Mouse (Mus musculus) liver, embryonic 11.5 days (tissue): ENCODE results near the gene Hhipl2. TPM values are rescaled to one million over a fixed set of nuclear protein-coding genes. Genes with fewer than 3 reads are reported as not detected.
A peak's percentile ranks its signal among the peaks of the same experiment; 100 is the strongest.
"Not testable (repeated sequence)": the region's sequence is repeated elsewhere in the genome, so short reads cannot be mapped to it uniquely, and the experiment has no call there.

Experiments used
- ATAC-seq: fragments of 200-750 bp; cut with Nextera tagmentation; replicated peaks from 2 replicates; pipeline ENCODE4 v1.8.0; 2017; ENCODE audit warnings: moderate number of reproducible peaks, mild to moderate bottlenecking, moderate TSS enrichment, moderate library complexity; ENCODE audit not compliant: low FRiP score
- DNase-seq: peaks from one replicate; pipeline ENCODE4 v3.0.0-alpha.2; 2017; ENCODE audit warnings: low spot score
- H3K27ac ChIP-seq: fragments of 300-500 bp; sonication (generic); 2 replicates; pipeline ENCODE4 v1.5.1; 2014; ENCODE audit warnings: mild to moderate bottlenecking, low read depth, low read length, control low read depth
- H3K27me3 ChIP-seq: fragments of 300-500 bp; sonication (generic); replicated peaks from 2 replicates; pipeline ENCODE4 v1.6.1; 2014; ENCODE audit warnings: low read length, mixed read lengths; ENCODE audit not compliant: control insufficient read depth, insufficient read depth
- H3K36me3 ChIP-seq: fragments of 300-500 bp; sonication (generic); 2 replicates; pipeline ENCODE4 v1.6.1; 2014; ENCODE audit warnings: mild to moderate bottlenecking, low read length, moderate library complexity, mixed read lengths; ENCODE audit not compliant: control insufficient read depth, insufficient read depth
- H3K4me1 ChIP-seq: fragments of 300-500 bp; sonication (generic); replicated peaks from 2 replicates; pipeline ENCODE4 v1.6.1; 2014; ENCODE audit warnings: low read length, mixed read lengths; ENCODE audit not compliant: control insufficient read depth, insufficient read depth
- H3K4me2 ChIP-seq: fragments of 300-500 bp; sonication (generic); 2 replicates; pipeline ENCODE4 v1.6.1; 2014; ENCODE audit warnings: mild to moderate bottlenecking, control low read depth, moderate library complexity
- H3K4me3 ChIP-seq: fragments of 300-500 bp; sonication (generic); 2 replicates; pipeline ENCODE4 v1.5.1; 2014; ENCODE audit warnings: low read depth, low read length, control low read depth
- H3K9ac ChIP-seq: fragments of 300-500 bp; sonication (generic); 2 replicates; pipeline ENCODE4 v1.6.1; 2014; ENCODE audit warnings: low read depth, low read length, control low read depth
- H3K9me3 ChIP-seq: fragments of 300-500 bp; sonication (generic); 2 replicates; pipeline ENCODE4 v1.6.1; 2016; ENCODE audit warnings: low read length, inconsistent platforms, mixed read lengths; ENCODE audit not compliant: control insufficient read depth
- WGBS: fragments of 180-500 bp; shearing (Covaris S2); extraction: QIAGEN DNeasy Blood & Tissue Kit; methylation state at CpG from one replicate; pipeline ENCODE4 v1.1.7; 2014; 5-methylcytosine and 5-hydroxymethylcytosine counted together
- polyA plus RNA-seq: library from polyadenylated mRNA; unstranded; fragments of >200 nt; fragmentation: Nextera tagmentation; extraction: Ambion mirVana; gene quantifications from 2 replicates; pipeline ENCODE4 v1.2.1, GENCODE M21; 2014

The Hhipl2 gene
- polyA plus RNA-seq = 0.08 and 0.10 TPM in 2 replicates

DNA sequence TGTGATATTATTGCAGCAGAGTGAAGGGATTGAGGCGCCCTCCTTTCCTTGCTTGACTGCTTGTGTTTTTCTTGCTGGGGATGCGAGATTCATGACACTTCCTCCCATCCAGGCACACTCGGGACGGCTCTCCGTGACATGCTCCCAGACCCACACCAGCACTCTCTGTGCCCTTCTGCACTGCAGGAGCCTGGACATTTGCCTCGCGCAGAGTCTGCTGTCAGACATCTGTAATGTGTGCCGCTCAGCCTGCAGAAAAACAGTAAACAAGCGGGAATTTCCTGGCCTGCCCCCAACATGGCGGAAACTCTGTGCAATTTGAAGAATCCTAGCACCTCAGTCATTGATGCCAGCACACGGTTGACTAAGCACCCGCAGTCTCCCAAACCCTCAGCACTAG lies at the start of gene Hhipl2:
Hhipl2 (plus strand) TSS at position 343 of the 400 bp plus-strand sequence.
- no peaks in the 10 kb centered on the region for H3K4me1 ChIP-seq
- no peaks in the 10 kb centered on the region for H3K36me3 ChIP-seq
- H3K9ac ChIP-seq = no peak within 1 kb of the TSS
- no peak within 1 kb of the TSS for H3K27ac ChIP-seq
- no peaks in the 10 kb centered on the region for H3K27me3 ChIP-seq
- H3K4me2 ChIP-seq = no peak within 1 kb of the TSS
- H3K4me3 ChIP-seq = no peak within 1 kb of the TSS
- WGBS = 76% methylated on average over 12 of the region's 12 CpGs
- ATAC-seq (no peak), DNase-seq (no peak)
- H3K9me3 ChIP-seq = no peaks in the 10 kb centered on the region

DNA sequence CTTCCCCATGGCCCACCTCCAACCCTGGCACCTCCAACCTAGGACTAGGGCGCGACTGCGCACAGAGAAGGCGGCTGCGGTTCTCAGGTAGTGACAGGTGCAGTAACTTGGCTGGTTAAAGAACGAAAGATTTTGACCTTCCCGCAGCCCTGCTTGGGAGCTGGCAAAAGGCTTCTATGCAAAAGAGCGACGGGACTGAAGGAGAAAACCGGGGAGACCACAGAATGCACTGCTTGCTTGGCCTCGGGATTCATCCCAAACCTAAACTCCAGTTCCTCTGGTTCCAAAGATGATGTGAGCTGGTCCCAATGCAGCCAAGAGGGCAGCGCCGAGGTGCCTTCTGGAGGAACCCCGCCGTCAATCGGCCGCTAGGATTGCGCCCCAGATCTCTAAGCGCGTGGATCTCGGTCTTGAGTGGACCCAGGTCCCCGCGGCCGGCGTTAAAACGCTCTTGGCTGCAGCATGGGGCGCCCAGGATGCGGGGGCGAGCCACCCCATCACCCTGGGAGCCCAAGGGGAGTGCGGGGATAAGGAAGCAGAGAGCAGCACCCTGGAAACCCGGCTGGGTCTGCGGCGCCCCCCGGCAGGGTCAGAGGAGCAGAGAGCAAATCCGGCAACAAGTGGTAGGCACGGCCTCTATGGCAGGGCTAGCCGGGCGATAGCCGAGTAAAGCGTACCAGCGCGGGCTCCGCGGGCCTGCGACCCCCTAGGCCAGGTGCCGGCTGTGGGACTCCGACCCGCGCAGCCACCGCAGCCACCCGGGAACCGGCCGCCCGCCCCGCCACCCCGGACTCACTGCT lies 49.2 kb upstream of the Hhipl2 start:
- Histone ChIP-seq H3K27ac (no peak overlapping the region; the same call in 1 of the 2 replicates), H3K36me3 (peaks cover 3% of the 10 kb centered on the region; the same call in 1 of the 2 replicates), H3K4me2 (peak overlapping the region; percentile 98), H3K9me3 (no peaks in the 10 kb centered on the region), H3K9ac (peak overlapping the region; percentile 85), H3K27me3 (no peaks in the 10 kb centered on the region), H3K4me1 (peaks cover 10% of the 10 kb centered on the region), H3K4me3 (peak overlapping the region; percentile 93)
- WGBS = 4% methylated on average over 56 of the region's 56 CpGs
- DNase-seq = no peak
- ATAC-seq = peak; percentile 59

DNA sequence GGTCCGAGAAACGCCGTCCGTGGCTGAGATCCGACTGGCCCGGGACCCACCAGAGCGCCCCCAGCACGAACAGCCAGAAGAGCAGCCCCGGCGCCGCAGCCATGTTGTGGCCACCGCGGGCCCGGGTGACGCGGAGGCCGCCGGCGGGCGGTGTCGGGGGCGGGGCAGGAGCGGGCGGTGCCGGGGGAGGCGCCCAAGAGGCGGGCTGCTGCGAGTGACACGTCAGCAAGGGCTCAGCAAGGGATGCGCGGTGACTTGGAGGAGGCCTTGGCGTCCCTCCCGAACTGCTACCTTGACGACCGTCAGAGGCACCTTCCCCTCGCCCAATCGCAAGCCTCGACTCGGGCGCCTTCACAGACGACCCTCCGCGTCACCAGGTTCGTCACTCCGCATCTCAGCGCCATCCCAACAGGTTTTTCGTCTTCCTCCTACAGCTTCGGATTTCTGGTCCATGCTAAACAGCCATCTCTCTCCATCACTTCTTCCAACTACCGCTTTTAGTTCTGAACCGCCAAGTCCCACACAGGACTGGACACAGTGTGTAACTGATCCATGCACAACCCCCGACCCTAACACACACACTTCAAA lies 48.5 kb upstream of the Hhipl2 start, which contains the start of gene Mia3:
Mia3 (minus strand) TSS at position 127 of the 588 bp plus-strand sequence.
- H3K9ac ChIP-seq = peak within 1 kb of the TSS; percentile 85
- peaks cover 1% of the 10 kb centered on the region; the same call in 1 of the 2 replicates for H3K36me3 ChIP-seq
- H3K27me3 ChIP-seq = no peaks in the 10 kb centered on the region
- peaks cover 10% of the 10 kb centered on the region for H3K4me1 ChIP-seq
- H3K9me3 ChIP-seq = peaks cover under 1% of the 10 kb centered on the region
- H3K4me3 ChIP-seq = peak within 1 kb of the TSS; percentile 93
- peak; percentile 93 for DNase-seq
- peak; percentile 99 for ATAC-seq
- H3K4me2 ChIP-seq = peak within 1 kb of the TSS; percentile 98
- no peak within 1 kb of the TSS; the same call in 1 of the 2 replicates for H3K27ac ChIP-seq
- under 1% methylated on average over 50 of the region's 51 CpGs for WGBS

DNA sequence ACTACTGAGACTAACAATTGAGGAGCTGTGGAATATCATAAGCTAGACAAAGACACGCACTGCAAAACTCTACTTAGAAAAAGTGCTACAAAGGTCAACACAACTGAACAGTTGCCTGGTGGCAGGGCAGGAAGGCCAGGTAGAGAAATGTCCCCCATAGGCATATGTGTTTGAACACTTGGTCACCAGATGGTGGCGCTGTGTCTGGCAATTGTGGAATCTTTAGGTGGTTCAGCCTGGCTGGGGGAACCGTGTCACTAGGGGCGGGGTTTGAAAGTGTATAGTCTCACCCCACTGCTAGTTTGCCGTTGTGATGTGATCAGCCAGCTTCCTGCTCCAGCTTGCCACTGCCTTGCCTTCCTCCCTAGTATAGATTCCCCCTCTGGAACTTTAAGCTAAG lies 43.3 kb upstream of the Hhipl2 start:
- DNase-seq (no peak), ATAC-seq (no peak)
- Histone ChIP-seq H3K9me3 (peaks cover 5% of the 10 kb centered on the region), H3K4me2 (no peak overlapping the region), H3K27me3 (no peaks in the 10 kb centered on the region), H3K9ac (no peak overlapping the region), H3K4me3 (no peak overlapping the region), H3K4me1 (no peaks in the 10 kb centered on the region), H3K27ac (no peak overlapping the region), H3K36me3 (no peaks in the 10 kb centered on the region)
- 72% methylated on average over 5 of the region's 5 CpGs for WGBS

DNA sequence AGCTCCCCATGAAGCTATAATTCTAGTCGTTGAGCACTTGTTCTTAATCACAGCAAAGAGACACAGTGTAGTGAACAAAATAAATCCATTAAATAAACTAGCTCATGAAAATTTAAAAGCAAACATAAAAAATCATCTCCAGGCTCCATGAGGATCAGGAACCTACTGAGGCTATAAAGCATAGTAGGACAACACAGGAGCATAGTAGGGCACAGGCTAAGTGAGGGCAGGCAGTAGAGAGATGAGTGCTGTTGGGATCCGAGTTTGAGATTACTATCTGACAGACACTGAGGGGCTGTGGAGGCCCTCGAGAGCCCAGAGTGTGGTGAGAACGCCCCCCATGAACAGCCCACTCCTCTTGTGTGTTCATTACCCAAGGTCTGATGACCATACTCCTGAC lies 41.0 kb upstream of the Hhipl2 start:
- no peak overlapping the region for H3K27ac ChIP-seq
- no peak overlapping the region for H3K4me3 ChIP-seq
- 72% methylated on average over 4 of the region's 4 CpGs for WGBS

DNA sequence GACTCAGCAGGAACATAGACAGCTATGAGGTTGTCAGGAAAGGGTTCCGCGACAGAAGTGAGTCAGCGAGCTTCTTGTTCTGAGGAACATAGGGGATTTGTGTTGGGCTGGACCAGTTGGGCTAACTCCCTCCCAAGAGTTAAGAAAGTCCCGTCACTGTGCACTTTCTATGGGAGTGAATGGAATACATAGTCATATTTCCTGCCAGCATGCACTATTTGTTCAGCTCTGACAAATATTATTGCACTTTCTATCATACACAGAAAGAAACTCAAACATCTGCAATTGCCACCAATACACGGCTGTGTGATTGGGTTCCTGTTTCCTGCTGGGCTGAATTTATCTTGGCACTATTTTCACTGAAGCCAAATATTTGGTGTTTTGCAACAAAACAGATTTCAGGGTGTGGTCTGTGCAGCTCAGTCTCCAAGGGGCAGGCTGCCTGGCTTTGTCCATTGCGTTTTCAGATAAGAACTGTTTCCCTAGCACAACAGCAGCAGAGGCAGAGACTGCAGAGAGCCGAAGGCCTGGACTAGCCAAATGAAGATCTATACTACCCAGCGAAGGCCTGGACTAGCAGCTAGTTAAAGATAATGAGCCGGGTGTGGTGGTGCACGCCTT lies 39.6 kb upstream of the Hhipl2 start:
- no peak for DNase-seq

More for the DNA sequence above, 41.0 kb upstream of the Hhipl2 start:
- H3K36me3 ChIP-seq = no peaks in the 10 kb centered on the region
- no peaks in the 10 kb centered on the region for H3K27me3 ChIP-seq
- DNase-seq = no peak
- H3K4me2 ChIP-seq = no peak overlapping the region
- H3K9ac ChIP-seq = no peak overlapping the region
- peaks cover 5% of the 10 kb centered on the region for H3K9me3 ChIP-seq
- H3K4me1 ChIP-seq = no peaks in the 10 kb centered on the region
- ATAC-seq = no peak

DNA sequence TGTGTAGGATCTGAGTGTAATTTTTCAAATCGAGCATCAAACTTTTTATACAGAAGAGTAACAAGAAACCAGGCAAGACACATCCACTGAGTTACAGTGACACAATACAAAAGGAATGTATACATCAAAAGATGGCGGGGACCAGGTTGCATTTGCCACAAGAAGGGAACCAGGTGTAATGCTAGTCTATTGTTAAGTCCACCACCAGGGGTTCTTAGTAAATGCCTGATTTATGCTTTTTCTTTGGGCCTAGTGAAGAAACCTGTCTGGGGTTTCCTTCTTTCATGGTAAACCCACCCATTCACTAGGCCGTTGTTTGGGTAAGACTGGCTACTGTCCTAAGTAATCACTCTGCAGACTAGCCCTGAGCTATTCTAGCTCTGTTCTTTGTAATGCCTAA lies 38.6 kb upstream of the Hhipl2 start:
- DNase-seq, H3K4me1 ChIP-seq, H3K27me3 ChIP-seq, H3K4me3 ChIP-seq, H3K9ac ChIP-seq, H3K9me3 ChIP-seq, H3K36me3 ChIP-seq, H3K4me2 ChIP-seq, ATAC-seq, H3K27ac ChIP-seq: not testable (repeated sequence)
- WGBS = 87% methylated on average over 3 of the region's 3 CpGs

More for the DNA sequence above, 39.6 kb upstream of the Hhipl2 start:
- 59% methylated on average over 10 of the region's 10 CpGs for WGBS
- ATAC-seq = peak; percentile 82
- H3K27me3 ChIP-seq = no peaks in the 10 kb centered on the region
- no peak overlapping the region for H3K27ac ChIP-seq
- H3K4me1 ChIP-seq = no peaks in the 10 kb centered on the region
- H3K36me3 ChIP-seq = no peaks in the 10 kb centered on the region
- peaks cover 5% of the 10 kb centered on the region for H3K9me3 ChIP-seq
- no peak overlapping the region for H3K4me2 ChIP-seq
- H3K9ac ChIP-seq = no peak overlapping the region
- no peak overlapping the region for H3K4me3 ChIP-seq

DNA sequence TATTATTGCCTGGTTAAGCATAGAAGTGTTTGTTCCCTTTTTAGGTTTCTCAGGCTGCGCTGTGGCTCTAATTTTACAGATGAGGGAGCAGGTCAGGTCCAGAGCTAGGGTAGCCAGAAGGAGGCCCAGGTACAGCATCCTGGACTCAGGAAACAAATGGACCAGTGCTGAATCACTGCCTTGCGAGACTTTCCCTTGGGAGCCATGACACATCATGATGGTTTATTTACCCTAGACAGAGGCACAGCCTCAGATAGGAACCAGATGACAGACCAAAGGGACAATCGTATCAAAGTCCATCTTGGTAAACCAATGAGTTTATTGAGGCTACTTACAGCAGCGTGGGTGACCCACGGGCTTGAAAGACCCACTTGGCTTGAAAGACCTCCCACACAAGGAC lies 36.2 kb upstream of the Hhipl2 start:
- ATAC-seq (no peak), DNase-seq (no peak)
- Histone ChIP-seq H3K4me1 (no peaks in the 10 kb centered on the region), H3K27me3 (no peaks in the 10 kb centered on the region; the same call in 1 of the 2 replicates), H3K9ac (no peak overlapping the region), H3K4me3 (no peak overlapping the region), H3K4me2 (no peak overlapping the region), H3K36me3 (no peaks in the 10 kb centered on the region), H3K27ac (no peak overlapping the region), H3K9me3 (no peaks in the 10 kb centered on the region)
- WGBS = 75% methylated on average over 5 of the region's 5 CpGs
